Mouse (Mus musculus): Measurements from ENCODE around the gene Cpa1. TPM values are rescaled to one million over a fixed set of nuclear protein-coding genes. Genes with fewer than 3 reads are reported as not detected.

The Cpa1 gene
- total RNA-seq, 2 experiments from 2014 or later = not detected

GRCm38 (mm10) chr6:30635361-30635862, 3.6 kb upstream of the Cpa1 start:
- Histone ChIP-seq H3K27ac (no peak overlapping the region), H3K4me3 (no peak overlapping the region)
- intact Hi-C loops (cut with DNase I) = no loop called here
- no peak for DNase-seq
- no peak for TF ChIP-seq CTCF (IDR thresholded peaks at IDR 0.05)

- DNase-seq = peak; percentile 30
- intact Hi-C loops (cut with DNase I) = no loop called here
- no peak overlapping the region for H3K4me3 ChIP-seq
- H3K27ac ChIP-seq = no peak overlapping the region
- TF ChIP-seq CTCF (IDR thresholded peaks at IDR 0.05) = no peak
Measured at GRCm38 (mm10) chr6:30636186-30636842, 2.7 kb upstream of the Cpa1 start.

GRCm38 (mm10) chr6:30643694-30644460, 4.9 kb downstream of the Cpa1 start:
- DNase-seq = peak; percentile 31
- intact Hi-C loops (cut with DNase I) = no loop called here
- no peak overlapping the region for H3K27ac ChIP-seq
- no peak overlapping the region for H3K4me3 ChIP-seq
- TF ChIP-seq CTCF (IDR thresholded peaks at IDR 0.05) = no peak

- TF ChIP-seq CTCF (IDR thresholded peaks at IDR 0.05) = no peak
- intact Hi-C loops (cut with DNase I) = no loop called here
- H3K27ac ChIP-seq = no peak overlapping the region
Measured at GRCm38 (mm10) chr6:30644462-30644861, 5.4 kb downstream of the Cpa1 start.

GRCm38 (mm10) chr6:30645379-30645778, 6.4 kb downstream of the Cpa1 start:
- H3K27ac ChIP-seq = no peak overlapping the region
- intact Hi-C loops (cut with DNase I) = no loop called here
- no peak for DNase-seq
- no peak overlapping the region for H3K4me3 ChIP-seq
- no peak for TF ChIP-seq CTCF (IDR thresholded peaks at IDR 0.05)

More at GRCm38 (mm10) chr6:30644462-30644861, 5.4 kb downstream of the Cpa1 start:
- no peak for DNase-seq
- H3K4me3 ChIP-seq = no peak overlapping the region

GRCm38 (mm10) chr6:30649651-30650296, 10.8 kb downstream of the Cpa1 start:
- intact Hi-C loops (cut with DNase I) = no loop called here
- no peak for TF ChIP-seq CTCF (IDR thresholded peaks at IDR 0.05)
- Histone ChIP-seq H3K4me3 (0 out of 2 replicates have a peak overlapping the region, but pooled peaks have one; percentile 13), H3K27ac (peak overlapping the region; percentile 4; the same call in 1 of the 2 replicates)
- peak; percentile 62 for DNase-seq

GRCm38 (mm10) chr6:30652425-30653188, 13.6 kb downstream of the Cpa1 start:
- Histone ChIP-seq H3K4me3 (no peak overlapping the region), H3K27ac (peak overlapping the region; percentile 28; the same call in 1 of the 2 replicates)
- DNase-seq = no peak
- intact Hi-C loops (cut with DNase I) = no loop called here
- no peak for TF ChIP-seq CTCF (IDR thresholded peaks at IDR 0.05)

- intact Hi-C loops (cut with DNase I) = no loop called here
- no peak overlapping the region for H3K27ac ChIP-seq
- no peak for DNase-seq
- no peak for TF ChIP-seq CTCF (IDR thresholded peaks at IDR 0.05)
- H3K4me3 ChIP-seq = no peak overlapping the region
Measured at GRCm38 (mm10) chr6:30653518-30653917, 14.5 kb downstream of the Cpa1 start.

- no peak for TF ChIP-seq CTCF (IDR thresholded peaks at IDR 0.05)
- Histone ChIP-seq H3K4me3 (no peak overlapping the region), H3K27ac (no peak overlapping the region)
- intact Hi-C loops (cut with DNase I) = no loop called here
- DNase-seq = no peak
Measured at GRCm38 (mm10) chr6:30654402-30654859, 15.4 kb downstream of the Cpa1 start.

- no peak for DNase-seq
- intact Hi-C loops (cut with DNase I) = no loop called here
- H3K27ac ChIP-seq = no peak overlapping the region
- TF ChIP-seq CTCF (IDR thresholded peaks at IDR 0.05) = no peak
- H3K4me3 ChIP-seq = no peak overlapping the region
Measured at GRCm38 (mm10) chr6:30654932-30655331, 15.9 kb downstream of the Cpa1 start.

- no peak for DNase-seq
- intact Hi-C loops (cut with DNase I) = no loop called here
- no peak overlapping the region for H3K4me3 ChIP-seq
- no peak for TF ChIP-seq CTCF (IDR thresholded peaks at IDR 0.05)
- no peak overlapping the region for H3K27ac ChIP-seq
Measured at GRCm38 (mm10) chr6:30657279-30657678, 18.3 kb downstream of the Cpa1 start.

GRCm38 (mm10) chr6:30658619-30659018, 19.6 kb downstream of the Cpa1 start:
- intact Hi-C loops (cut with DNase I) = no loop called here
- Histone ChIP-seq H3K27ac (no peak overlapping the region), H3K4me3 (no peak overlapping the region)
- no peak for DNase-seq
- TF ChIP-seq CTCF (IDR thresholded peaks at IDR 0.05) = no peak

All from gastrocnemius, adult 2 months (tissue).